Mouse (Mus musculus) left cerebral cortex, postnatal 14 days (tissue): ENCODE results near the gene Gm4952. TPM values are rescaled to one million over a fixed set of nuclear protein-coding genes. Genes with fewer than 3 reads are reported as not detected.
A peak's percentile ranks its signal among the peaks of the same experiment; 100 is the strongest.
"Not testable (repeated sequence)": the region's sequence is repeated elsewhere in the genome, so short reads cannot be mapped to it uniquely, and the experiment has no call there.

Experiments used
- DNase-seq, 2 experiments: peaks; one replicate each; pipeline ENCODE4 v3.0.0; 2021 to 2022; ENCODE audit warnings: low spot score in 2 of 2, mixed read lengths in 1 of 2
- intact Hi-C: fragments of 180-260 bp; cut with DNase I; formaldehyde crosslinking; loops from one replicate; pipeline ENCODE4 v1.15.1; 2025
- total RNA-seq, 2 experiments: library from RNA; stranded (reverse); gene quantifications; 2 replicates each; pipeline ENCODE4 v1.2.3; 2021

The Gm4952 gene
- total RNA-seq, 2 experiments from 2014 or later: 0.44 TPM; not detected in 1

DNA sequence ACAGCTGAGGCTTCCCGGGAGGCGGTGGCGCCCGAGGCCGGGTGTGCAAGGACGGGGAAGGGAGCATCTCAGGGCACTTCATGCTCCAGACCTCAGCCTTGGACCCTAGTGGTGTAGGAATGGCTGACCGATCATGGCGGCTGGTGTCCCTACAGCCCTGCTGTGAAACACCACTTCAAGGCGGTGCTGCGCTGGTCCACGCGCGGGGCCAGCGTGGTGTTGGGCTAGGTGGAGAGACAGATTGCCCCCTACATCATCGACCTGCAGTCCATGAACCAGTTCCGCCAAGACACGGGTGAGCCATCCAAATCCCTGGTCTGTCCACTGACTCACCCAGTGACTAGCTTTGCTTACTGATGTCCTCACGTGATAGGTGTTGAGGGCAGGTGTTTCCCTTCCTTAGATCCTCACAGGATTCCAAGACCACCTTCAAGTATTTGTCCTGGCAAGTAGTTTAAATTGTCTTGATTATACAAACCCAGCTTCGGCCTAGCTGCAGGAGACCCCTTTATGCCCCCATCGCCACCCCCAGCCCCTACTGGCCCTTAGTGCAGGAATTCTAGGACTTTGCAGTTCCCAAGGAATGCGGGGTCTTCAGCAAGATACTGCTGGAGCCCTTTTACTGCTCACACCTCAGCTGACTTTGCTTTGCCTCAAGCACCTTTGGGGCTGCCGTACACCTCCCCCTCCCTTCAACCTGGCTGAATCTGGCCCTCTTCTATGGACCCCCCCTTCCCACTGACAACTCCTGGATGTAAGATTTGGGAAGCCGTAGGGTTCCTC, 3.3 kb upstream of the Gm4952 start:
- intact Hi-C loops: loop anchor here (10.0 kb wide), 2 partner anchors 462 to 582 kb away; no protein-coding TSS in a partner anchor
- peak in 1 of 2 experiments; percentile 13 for DNase-seq

DNA sequence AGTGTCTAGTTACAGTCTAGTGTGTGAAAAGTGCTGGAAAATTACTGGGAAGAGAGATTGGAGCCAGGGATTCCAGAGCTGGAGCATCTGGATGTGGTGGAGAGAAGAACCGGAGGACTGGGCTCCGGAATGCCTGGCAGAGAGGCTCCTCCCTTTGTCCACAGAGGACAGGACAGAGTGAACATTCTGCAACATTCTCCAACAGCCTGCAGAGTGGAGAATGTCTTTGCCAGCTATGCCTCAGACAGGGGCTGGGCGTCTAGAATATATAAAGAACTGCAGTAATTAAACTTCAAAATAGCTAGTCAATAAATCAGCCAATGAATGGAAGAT, 2.7 kb upstream of the Gm4952 start:
- intact Hi-C loops: loop anchor here (10.0 kb wide), 2 partner anchors 462 to 582 kb away; no protein-coding TSS in a partner anchor
- peak in 1 of 2 experiments; percentile 18 for DNase-seq

DNA sequence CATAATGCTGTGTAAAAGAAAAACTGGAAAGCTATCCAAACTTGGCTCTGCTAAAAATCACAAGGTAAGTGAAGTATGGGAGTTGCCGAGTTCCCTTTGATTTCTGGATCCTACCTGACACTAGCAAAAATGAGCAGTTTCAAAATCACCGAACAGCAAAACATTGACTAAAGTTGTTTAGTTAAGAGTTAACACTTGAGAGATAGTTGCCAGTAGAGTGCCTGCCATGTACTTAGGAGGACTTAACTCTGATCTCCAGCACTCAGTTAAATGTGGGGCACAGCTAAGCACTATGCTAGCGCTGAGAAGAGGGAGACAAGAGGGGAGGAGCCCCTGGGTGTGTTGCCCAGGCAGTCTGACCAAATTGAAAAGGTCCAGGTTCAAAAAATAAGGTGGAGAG, 1.1 kb upstream of the Gm4952 start:
- no peak for DNase-seq
- intact Hi-C loops: loop anchor here (10.0 kb wide), 2 partner anchors 464 to 584 kb away; no protein-coding TSS in a partner anchor

DNA sequence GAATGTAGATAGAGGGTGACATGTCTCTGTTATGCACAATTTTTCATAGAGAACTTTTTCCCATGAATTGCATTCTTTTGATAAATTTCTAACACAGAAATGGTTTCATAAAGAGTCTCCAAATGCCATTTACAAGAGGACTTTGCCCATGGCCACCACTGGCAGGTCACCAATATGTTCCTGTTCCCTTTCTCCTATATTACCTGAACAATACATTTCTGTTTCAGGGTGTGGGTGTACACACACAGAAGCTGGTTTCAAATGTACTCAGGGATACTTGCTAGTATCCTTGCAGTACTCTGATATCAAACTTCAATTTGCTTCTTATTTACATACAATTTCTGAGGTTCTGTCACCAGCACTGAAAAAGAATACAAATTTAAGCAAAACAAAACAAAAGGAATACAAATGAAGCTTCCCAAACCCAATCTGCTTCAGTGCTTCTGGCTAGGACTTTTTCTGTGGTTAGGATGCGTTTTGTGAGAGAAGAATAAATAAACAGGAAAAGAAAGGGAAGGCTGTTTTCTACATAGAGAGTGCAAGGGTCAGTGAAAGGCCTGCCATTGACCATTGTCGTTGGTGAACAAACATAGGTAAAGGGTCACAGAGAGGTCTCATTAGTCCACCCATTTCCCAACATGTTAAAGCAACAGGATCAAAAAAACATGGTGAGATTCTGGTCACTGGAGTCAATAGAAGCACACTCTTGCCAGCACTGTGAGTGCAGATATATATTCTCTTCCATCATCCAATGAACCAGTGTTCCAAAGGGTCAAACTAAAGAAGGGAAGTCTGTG, 1.1 kb downstream of the Gm4952 start:
- DNase-seq: no peak
- intact Hi-C loops: no loop called here

DNA sequence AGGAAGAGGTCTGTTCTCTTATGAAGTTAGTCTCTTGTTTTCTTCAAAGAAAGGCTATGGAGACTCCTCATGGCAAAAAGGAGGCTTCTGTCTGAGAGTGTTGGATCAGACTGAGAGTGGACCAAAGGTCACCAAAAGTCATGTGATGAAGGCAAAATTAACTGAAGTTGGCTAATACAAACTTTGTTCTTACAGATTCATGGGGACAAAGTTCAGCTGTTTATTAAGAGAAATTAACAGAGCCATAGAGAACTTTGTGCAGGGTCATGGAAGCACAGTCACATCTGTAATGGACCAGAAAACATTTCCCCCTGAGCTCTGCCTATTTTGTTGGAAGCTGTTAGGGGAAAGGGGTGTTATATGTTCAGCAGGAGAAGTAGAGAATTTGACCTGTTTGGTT, 8.6 kb downstream of the Gm4952 start:
- intact Hi-C loops: no loop called here
- DNase-seq: no peak

DNA sequence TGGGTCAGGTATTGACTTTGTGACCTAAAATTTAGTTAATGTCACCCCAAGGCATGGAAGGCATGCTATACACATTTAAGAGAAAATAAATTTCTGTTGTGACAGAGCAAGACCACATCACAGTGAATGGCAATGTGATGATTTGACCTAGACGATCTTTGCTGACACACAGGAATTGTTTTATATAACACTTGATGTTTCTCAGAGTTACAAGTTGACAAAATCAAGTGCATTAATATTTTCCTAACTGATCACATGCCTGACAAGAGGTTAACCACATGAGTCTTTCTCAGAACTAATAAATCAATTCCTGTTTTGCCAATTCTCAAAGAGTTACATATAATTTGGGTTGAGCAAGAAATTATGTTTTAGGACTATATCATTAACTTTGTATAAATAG, 13.9 kb downstream of the Gm4952 start:
- DNase-seq: no peak
- intact Hi-C loops: no loop called here

DNA sequence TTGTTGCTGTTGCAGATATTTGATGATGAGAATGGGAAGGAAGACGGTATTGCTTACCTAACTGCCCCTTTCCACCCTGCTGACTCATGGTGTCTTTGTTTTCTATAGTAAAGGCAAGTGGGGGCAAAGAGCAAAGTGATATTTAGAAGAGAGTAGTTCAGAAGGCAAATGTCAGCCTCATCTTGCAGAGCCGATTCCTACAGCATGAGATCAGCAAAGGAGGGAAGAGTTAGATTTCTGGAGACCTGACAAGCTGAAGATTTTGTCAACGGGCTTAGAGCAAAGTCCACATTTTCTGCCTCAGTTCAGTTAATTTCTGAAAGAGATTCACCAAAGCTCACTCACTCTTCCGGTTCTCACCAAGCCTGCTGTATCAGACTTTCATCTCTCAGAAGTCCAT, 33.4 kb downstream of the Gm4952 start, which contains the start of gene Glyat:
Gene Glyat (plus strand): TSS at position 133 of the 400 bp plus-strand sequence.
- intact Hi-C loops: no loop called here
- DNase-seq: no peak

DNA sequence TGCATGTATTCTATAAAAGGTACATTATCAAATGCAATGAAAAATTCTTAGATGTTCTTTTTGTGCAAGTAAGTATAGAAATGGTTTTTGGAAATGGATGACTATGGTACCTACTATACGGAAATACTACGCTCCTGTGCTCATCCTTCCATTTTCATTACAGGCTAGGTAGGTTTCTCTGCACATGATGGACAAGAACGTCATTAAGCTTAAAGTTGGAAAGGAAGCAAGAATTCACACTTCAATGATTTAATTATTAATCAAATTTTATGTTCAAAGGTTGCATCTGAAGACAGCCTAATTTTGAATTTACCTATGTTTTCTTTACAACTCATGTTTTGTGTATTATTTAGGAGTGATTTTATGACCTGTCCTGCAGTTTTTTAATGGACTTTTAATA, 34.5 kb downstream of the Gm4952 start:
- DNase-seq: no peak

DNA sequence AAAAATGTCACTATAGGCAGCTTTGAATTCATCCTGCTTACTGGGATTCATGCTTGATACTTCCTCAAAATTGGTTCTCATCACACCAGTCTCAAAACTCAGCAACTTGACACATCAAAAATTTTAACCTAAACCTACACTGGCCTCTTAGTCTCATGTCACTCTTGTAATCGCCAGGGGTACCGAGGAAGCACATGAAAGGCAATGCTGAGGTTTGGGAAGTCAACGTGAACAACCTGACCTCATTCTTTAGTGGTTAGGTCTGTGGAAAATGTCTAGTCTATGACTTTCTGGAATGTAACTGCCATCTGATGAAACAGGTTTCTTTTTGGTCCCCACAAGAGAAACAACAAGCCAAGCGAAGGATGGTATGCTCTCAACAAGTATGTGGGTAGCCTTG, 35.2 kb downstream of the Gm4952 start:
- intact Hi-C loops: no loop called here

More for the DNA sequence above, 34.5 kb downstream of the Gm4952 start:
- intact Hi-C loops: no loop called here

DNA sequence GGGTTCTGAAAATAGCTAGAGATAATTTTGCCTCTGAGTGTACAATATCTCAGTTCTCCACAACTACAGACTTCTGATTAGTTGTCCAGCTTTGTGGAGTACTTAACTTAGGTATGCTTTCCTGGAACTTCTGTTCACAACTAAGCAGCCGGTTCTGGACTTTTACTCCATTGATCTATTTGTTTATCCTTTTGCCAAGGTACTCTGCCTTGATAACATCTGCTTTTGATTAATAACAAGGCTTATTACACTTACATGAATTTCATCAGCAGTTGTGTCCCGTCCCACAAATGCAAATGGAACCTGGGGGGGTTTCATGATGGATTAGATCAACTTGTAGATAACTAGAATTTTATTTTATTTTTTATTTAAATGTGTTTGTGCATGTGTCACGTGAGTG, 37.1 kb downstream of the Gm4952 start:
- intact Hi-C loops: no loop called here

More for the DNA sequence above, 35.2 kb downstream of the Gm4952 start:
- DNase-seq: no peak

DNA sequence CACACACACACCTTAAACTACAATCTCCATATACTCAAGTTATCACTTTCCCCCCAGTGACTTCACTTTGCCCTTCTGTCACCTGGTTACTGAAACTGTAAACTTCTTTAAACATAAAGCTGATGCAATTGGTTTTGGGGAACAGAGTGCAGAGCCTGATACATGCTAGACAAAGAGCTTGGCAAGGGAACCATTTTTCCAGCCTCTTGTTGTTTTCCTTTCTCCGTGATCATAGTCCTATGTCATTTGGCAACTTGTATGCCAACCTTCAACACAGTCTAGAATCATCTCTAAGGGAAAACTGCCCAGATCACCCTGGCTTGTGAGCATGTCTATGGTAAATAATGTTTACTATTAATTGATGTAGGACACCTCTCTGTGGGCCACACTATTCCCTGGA, 38.3 kb downstream of the Gm4952 start:
- DNase-seq: no peak
- intact Hi-C loops: no loop called here

More for the DNA sequence above, 37.1 kb downstream of the Gm4952 start:
- DNase-seq: no peak

DNA sequence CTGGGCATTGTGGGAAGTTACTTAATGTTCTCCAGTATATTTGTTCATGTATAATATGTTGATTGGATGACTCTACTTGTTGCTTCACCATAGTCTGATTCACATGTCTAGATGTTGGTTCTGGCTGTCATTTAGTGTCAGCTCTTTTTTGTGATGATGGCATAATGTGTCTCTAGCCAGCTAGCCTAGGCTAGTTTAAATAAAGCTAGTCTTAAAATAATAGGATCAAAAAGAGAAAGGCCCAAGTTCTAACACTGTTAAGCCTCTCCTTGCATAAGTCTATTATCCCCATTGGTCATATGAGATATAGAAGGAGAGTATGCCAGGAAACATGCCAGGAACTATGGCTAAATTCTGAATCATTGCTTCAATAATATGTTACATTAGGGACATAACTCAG, 49.7 kb downstream of the Gm4952 start:
- no peak for DNase-seq
- intact Hi-C loops: no loop called here

DNA sequence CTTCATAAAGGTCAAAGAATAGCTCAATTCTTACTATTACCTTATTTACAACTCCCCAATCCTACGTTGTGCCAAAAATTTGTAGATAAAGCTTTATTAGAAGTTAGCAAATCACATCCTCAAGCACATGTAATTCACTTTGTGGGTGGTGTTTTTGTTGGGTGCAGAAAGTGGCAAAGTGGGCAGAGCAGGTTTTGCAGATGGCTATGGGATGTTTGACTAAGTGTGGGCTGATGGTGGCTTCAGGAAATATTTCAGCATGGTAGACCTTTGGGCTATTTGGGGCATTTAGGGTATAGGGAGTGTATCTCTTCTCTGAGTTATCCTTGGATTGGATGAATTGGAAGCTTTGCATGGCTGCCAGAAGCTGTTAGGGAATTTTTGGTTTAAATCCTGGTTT, 66.4 kb downstream of the Gm4952 start:
- intact Hi-C loops: no loop called here

DNA sequence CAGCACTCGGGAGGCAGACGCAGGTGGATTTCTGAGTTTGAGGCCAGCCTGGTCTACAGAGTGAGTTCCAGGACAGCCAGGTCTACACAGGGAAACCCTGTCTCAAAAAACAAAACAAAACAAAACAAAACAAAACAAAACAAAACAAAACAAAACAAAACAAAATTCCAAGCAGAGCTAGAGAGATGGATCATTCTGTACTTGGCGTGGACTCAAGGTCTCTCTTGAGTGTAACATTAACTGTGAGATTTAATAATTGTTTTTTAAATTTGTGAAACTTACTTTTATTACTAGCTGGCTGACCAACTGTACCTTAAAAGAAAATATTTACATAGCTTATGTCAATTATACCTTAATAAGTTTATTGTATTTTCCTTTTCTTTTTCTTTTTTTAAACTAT, 68.8 kb downstream of the Gm4952 start:
- intact Hi-C loops: not testable (repeated sequence)

More for the DNA sequence above, 66.4 kb downstream of the Gm4952 start:
- DNase-seq: no peak

DNA sequence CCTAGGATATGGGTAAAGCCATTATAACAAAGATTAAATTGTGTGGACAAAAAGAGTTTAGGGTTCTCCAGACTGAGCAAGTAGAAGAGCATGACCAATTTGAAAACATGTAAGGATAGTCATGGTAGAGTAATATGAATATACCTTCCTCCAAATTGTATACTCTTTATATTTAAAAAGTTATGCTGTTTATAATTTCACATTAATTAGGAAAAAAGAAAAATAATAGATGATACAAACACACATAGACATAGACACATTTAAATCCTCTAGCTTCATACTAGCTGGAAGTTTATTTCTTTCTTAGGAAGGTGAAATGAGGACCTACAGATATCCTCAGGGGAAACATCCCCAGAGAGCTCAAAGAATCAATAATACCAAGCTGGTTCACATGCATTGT, 70.4 kb downstream of the Gm4952 start, which contains the start of gene Olfr1442:
Gene Olfr1442 (plus strand): TSS at position 301 of the 400 bp plus-strand sequence.
- DNase-seq: no peak
- intact Hi-C loops: no loop called here

More for the DNA sequence above, 68.8 kb downstream of the Gm4952 start:
- DNase-seq: not testable (repeated sequence)

DNA sequence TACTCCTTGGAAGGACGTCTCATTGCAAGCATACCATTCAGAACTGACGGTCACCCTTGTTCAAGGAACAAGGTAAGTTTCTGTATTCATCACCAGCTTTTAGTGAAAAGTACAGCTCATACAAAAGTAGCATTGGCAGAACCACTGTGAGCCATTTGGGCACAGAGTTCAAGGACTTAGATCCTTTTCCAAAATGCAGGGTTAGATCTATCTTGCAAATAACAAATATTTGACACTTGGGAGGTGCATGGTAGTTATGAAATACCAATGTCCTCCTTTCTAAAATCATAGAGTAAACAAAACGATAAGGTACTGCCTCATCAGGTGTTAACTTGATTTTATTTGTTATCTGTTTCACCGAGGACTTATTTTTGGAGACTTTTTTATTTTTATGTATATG, 71.3 kb downstream of the Gm4952 start:
- intact Hi-C loops: no loop called here

DNA sequence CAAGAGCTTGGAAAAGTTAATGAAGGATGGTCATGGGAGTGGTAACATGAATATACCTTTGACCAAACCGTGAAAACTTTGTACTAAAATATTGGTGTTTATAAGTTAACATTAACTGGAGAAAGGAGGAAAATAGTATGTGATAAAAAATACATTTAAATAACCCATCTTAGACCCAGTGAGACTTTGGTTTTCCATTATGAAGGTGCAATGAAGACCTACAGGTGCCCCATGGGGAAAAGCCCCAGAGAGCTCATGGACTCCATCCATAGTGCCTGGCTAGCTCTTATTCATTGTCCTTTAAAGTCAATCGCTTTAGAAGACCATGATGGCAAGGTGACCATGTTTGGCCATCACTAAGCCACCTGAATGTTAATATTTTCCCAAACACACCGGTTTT, 78.0 kb downstream of the Gm4952 start, which contains the start of gene Olfr1443:
Gene Olfr1443 (plus strand): TSS at position 301 of the 400 bp plus-strand sequence.
- intact Hi-C loops: no loop called here
- DNase-seq: no peak

More for the DNA sequence above, 71.3 kb downstream of the Gm4952 start:
- no peak for DNase-seq
